Mouse (Mus musculus) forebrain, embryonic 13.5 days (tissue): ENCODE results near the gene Mex3a. TPM values are rescaled to one million over a fixed set of nuclear protein-coding genes. Genes with fewer than 3 reads are reported as not detected.
"Not testable (repeated sequence)": the region's sequence is repeated elsewhere in the genome, so short reads cannot be mapped to it uniquely, and the experiment has no call there.

Experiments
- ATAC-seq: fragments of 200-750 bp; cut with Nextera tagmentation; 2 replicates; pipeline ENCODE4 v1.8.0; 2017
- H3K27ac ChIP-seq: fragments of 300-500 bp; sonication (generic); 2 replicates; pipeline ENCODE4 v1.5.1; 2015; ENCODE audit warnings: inconsistent platforms, mild to moderate bottlenecking, moderate library complexity
- H3K27me3 ChIP-seq: fragments of 300-500 bp; sonication (generic); 2 replicates; pipeline ENCODE4 v1.6.1; 2015; ENCODE audit warnings: mild to moderate bottlenecking, inconsistent platforms
- H3K36me3 ChIP-seq: fragments of 300-500 bp; sonication (generic); 2 replicates; pipeline ENCODE4 v1.6.1; 2015; ENCODE audit warnings: mild to moderate bottlenecking, inconsistent platforms; ENCODE audit not compliant: poor library complexity, severe bottlenecking
- H3K4me1 ChIP-seq: fragments of 300-500 bp; sonication (generic); 2 replicates; pipeline ENCODE4 v1.6.1; 2015; ENCODE audit warnings: inconsistent platforms
- H3K4me2 ChIP-seq: fragments of 300-500 bp; sonication (generic); 2 replicates; pipeline ENCODE4 v1.6.1; 2015; ENCODE audit warnings: inconsistent platforms, mild to moderate bottlenecking, moderate library complexity
- H3K4me3 ChIP-seq: fragments of 300-500 bp; sonication (generic); 2 replicates; pipeline ENCODE4 v1.5.1; 2015; ENCODE audit warnings: mild to moderate bottlenecking, inconsistent platforms
- H3K9ac ChIP-seq: fragments of 300-500 bp; sonication (generic); 2 replicates; pipeline ENCODE4 v1.6.1; 2015; ENCODE audit warnings: mild to moderate bottlenecking, inconsistent platforms
- H3K9me3 ChIP-seq: fragments of 300-500 bp; sonication (generic); replicated peaks from 2 replicates; pipeline ENCODE4 v1.6.1; 2016; ENCODE audit warnings: inconsistent platforms
- WGBS: fragments of 180-500 bp; shearing (Covaris S2); methylation state at CpG from one replicate; pipeline ENCODE4 v1.1.7; 2015; 5-methylcytosine and 5-hydroxymethylcytosine counted together
- polyA plus RNA-seq: library from polyadenylated mRNA; unstranded; fragments of >200 nt; fragmentation: Nextera tagmentation; extraction: Ambion mirVana; gene quantifications from 2 replicates; pipeline ENCODE4 v1.2.1, GENCODE M21; 2015

Mex3a gene
- polyA plus RNA-seq, 1 experiment from 2014 or later, result 52.6 TPM

DNA sequence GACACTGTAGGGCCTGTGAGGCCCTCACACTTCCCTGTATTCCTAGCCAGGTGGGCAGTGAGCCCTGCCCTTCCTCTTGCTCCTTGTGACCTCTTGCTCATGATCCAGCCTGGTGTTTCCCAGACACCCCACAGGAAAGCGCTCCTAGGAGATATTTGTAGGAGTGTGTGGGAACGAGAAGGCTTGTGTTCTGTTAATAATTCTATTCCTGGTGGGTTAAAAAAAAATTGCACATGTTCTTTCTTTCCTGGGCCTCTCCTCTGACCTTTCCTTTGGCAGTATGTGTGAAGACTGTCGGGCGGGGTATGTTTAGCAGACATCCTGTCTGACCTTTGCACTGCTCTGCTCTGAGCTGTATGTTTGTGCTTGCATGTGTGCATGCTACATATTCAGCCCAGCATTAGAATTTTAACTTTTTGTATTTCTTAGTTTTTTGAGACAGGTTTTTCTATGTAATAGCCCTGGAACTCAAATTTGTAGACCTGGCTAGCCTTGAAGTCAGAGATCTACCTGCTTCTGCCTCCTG, 34.4 kb downstream of the Mex3a start:
- peaks cover 91% of the 10 kb centered on the region for H3K36me3 ChIP-seq
- H3K4me3 ChIP-seq, result no peak overlapping the region
- WGBS, result 97% methylated on average over 4 of the region's 4 CpGs
- H3K9me3 ChIP-seq, result no peaks in the 10 kb centered on the region
- ATAC-seq, result no peak
- H3K4me2 ChIP-seq, result no peak overlapping the region
- H3K9ac ChIP-seq, result no peak overlapping the region
- no peak overlapping the region for H3K27ac ChIP-seq
- H3K27me3 ChIP-seq, result no peaks in the 10 kb centered on the region
- H3K4me1 ChIP-seq, result 0 out of 2 replicates have a peak, but pooled peaks cover 3% of the 10 kb centered on the region

DNA sequence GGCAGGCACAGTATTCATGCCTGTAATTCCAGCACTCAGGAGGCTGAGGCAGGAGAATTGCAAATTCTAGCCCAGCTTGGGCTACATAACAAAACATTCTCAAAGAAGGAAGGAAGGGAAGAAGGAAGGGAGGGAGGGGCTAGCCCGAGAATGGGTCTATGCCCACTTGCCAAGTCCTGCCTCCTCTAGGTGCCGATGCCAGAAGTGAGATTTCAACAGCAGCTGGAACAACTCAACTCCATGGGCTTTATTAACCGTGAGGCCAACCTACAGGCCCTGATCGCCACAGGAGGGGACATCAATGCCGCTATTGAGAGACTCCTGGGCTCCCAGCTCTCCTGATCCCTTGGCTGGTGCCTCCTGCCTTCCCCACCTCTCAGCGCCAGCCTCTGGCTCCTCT, 35.7 kb downstream of the Mex3a start:
- H3K4me2 ChIP-seq, result no peak overlapping the region
- H3K27me3 ChIP-seq, result no peaks in the 10 kb centered on the region
- 96% methylated on average over 6 of the region's 6 CpGs for WGBS
- no peak for ATAC-seq
- H3K4me3 ChIP-seq, result no peak overlapping the region
- no peaks in the 10 kb centered on the region for H3K4me1 ChIP-seq
- H3K9ac ChIP-seq, result no peak overlapping the region
- H3K27ac ChIP-seq, result no peak overlapping the region
- H3K36me3 ChIP-seq, result peaks cover 78% of the 10 kb centered on the region
- no peaks in the 10 kb centered on the region for H3K9me3 ChIP-seq

GRCm38 (mm10) chr3:88568615-88569014, 36.4 kb downstream of the Mex3a start:
- H3K27ac ChIP-seq, result no peak overlapping the region
- H3K36me3 ChIP-seq, result peaks cover 71% of the 10 kb centered on the region
- H3K9me3 ChIP-seq, result no peaks in the 10 kb centered on the region
- H3K27me3 ChIP-seq, result no peaks in the 10 kb centered on the region
- H3K4me3 ChIP-seq, result no peak overlapping the region
- H3K9ac ChIP-seq, result no peak overlapping the region
- ATAC-seq, result no peak
- no peak overlapping the region for H3K4me2 ChIP-seq
- H3K4me1 ChIP-seq, result no peaks in the 10 kb centered on the region
- WGBS, result 96% methylated on average over 2 of the region's 2 CpGs

DNA sequence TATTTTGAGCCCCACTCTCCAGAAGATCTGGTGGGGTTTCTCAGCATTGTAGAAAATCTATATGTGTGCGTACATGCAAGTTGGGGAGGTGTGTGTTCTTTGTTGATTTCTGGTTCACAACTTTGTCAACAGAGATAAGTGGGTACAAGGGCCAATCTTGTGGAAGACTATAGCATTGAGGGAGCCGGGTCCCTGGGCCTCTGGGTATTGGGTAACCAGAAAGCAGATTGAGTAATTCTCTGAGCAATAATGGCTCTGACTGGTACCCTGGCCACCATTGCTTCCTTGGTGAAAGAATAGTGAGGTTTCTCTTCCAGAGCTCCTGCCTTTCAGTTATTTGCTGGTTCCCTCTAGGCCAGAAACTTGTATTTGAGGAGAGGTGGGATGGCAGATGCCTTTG, 36.9 kb downstream of the Mex3a start:
- H3K4me2 ChIP-seq, result no peak overlapping the region
- H3K9ac ChIP-seq, result no peak overlapping the region
- H3K27ac ChIP-seq, result no peak overlapping the region
- H3K4me1 ChIP-seq, result no peaks in the 10 kb centered on the region
- H3K27me3 ChIP-seq, result no peaks in the 10 kb centered on the region
- peaks cover 66% of the 10 kb centered on the region for H3K36me3 ChIP-seq
- no peak overlapping the region for H3K4me3 ChIP-seq
- 95% methylated on average over 2 of the region's 2 CpGs for WGBS
- H3K9me3 ChIP-seq, result no peaks in the 10 kb centered on the region
- ATAC-seq, result no peak

GRCm38 (mm10) chr3:88569694-88570093, 37.5 kb downstream of the Mex3a start:
- Histone ChIP-seq H3K9ac (no peak overlapping the region), H3K36me3 (peaks cover 60% of the 10 kb centered on the region), H3K27me3 (no peaks in the 10 kb centered on the region), H3K4me1 (no peaks in the 10 kb centered on the region), H3K4me2 (no peak overlapping the region), H3K9me3 (no peaks in the 10 kb centered on the region), H3K27ac (no peak overlapping the region), H3K4me3 (no peak overlapping the region)
- ATAC-seq, result no peak
- 95% methylated on average over 5 of the region's 5 CpGs for WGBS

GRCm38 (mm10) chr3:88570341-88570740, 38.1 kb downstream of the Mex3a start:
- Histone ChIP-seq H3K4me3 (no peak overlapping the region), H3K36me3 (peaks cover 53% of the 10 kb centered on the region), H3K27me3 (no peaks in the 10 kb centered on the region), H3K4me1 (no peaks in the 10 kb centered on the region), H3K9ac (no peak overlapping the region), H3K9me3 (no peaks in the 10 kb centered on the region), H3K4me2 (no peak overlapping the region), H3K27ac (no peak overlapping the region)
- 94% methylated on average over 10 of the region's 10 CpGs for WGBS
- ATAC-seq, result no peak

DNA sequence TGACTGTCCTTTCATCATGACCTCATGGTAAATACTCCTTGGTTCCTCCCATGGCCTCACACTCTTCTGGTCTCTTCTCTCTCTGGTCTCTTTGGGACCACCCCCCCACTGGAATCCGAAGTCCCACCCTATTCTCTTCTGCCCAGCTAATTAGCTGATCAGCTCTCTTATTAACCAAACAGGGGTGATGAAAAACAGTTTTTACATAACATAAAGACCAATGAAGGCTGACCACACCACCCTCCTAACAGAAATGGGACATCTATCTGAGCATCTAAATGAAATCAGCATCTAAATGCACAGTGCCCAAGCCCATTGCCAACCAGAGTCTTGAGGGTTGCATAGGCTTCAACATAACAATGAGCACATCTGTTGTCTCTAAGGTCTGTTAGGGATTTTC, 39.7 kb downstream of the Mex3a start:
- Histone ChIP-seq H3K4me2 (no peak overlapping the region), H3K4me3 (no peak overlapping the region), H3K27me3 (no peaks in the 10 kb centered on the region), H3K27ac (no peak overlapping the region), H3K4me1 (no peaks in the 10 kb centered on the region), H3K9ac (no peak overlapping the region), H3K9me3 (no peaks in the 10 kb centered on the region), H3K36me3 (peaks cover 38% of the 10 kb centered on the region)
- 81% methylated on average over 1 of the region's 1 CpGs for WGBS
- ATAC-seq, result no peak

DNA sequence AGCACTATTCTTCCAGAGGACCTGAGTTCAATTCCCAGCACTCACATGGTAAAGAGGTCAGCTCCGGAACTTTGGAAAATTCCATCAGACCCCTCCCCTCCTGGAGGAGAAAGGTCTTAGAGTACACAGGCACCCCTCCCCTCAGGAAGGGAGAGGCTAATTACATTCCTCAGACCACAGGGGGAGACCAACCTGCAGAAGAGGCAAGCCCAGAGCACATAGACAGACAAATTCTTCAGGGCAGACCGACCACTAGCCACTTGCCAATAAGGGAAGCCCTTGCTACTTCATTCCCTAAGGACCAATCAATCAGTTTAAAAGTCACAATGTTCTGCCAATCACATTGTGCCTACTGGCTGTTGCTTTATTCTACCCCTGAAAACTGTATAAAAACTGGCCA, 40.6 kb downstream of the Mex3a start:
- no peak for ATAC-seq
- Histone ChIP-seq H3K9ac (no peak overlapping the region), H3K4me1 (no peaks in the 10 kb centered on the region), H3K27me3 (no peaks in the 10 kb centered on the region), H3K36me3 (peaks cover 28% of the 10 kb centered on the region), H3K4me3 (no peak overlapping the region), H3K4me2 (no peak overlapping the region), H3K27ac (no peak overlapping the region), H3K9me3 (no peaks in the 10 kb centered on the region)
- 83% methylated on average over 2 of the region's 2 CpGs for WGBS

- Histone ChIP-seq H3K36me3 (peaks cover 19% of the 10 kb centered on the region), H3K9ac (no peak overlapping the region), H3K27ac (no peak overlapping the region), H3K27me3 (no peaks in the 10 kb centered on the region), H3K4me2 (no peak overlapping the region), H3K4me1 (no peaks in the 10 kb centered on the region), H3K9me3 (no peaks in the 10 kb centered on the region), H3K4me3 (no peak overlapping the region)
- 77% methylated on average over 2 of the region's 2 CpGs for WGBS
- no peak for ATAC-seq
These were observed 41.6 kb downstream of the Mex3a start for GRCm38 (mm10) chr3:88573810-88574209.

DNA sequence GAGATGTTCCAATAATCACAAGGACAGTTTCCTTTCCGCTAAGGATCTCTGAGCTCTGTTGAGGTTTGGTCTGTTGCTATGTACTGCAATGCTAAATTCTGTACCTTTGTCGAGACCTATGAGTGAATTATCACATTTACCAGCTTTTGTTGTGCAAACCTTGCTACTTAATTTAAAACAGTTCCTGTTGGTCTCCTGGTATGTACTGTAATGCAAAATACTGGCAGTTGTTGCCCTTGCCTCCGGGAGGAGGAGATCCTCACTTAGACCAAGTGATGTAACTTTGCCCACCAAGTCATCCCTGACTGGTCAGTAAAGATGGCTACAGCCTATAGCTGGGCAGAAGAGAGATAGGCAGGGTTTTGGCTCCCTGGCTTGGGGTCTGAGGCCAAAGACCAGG, 43.3 kb downstream of the Mex3a start, which contains the start of gene Ssr2:
Ssr2 (plus strand) TSS at position 337 of the 400 bp plus-strand sequence.
- 91% methylated on average over 3 of the region's 3 CpGs for WGBS
- H3K4me3 ChIP-seq, result no peak within 1 kb of the TSS
- H3K4me2 ChIP-seq, result no peak within 1 kb of the TSS
- no peak for ATAC-seq
- H3K9me3 ChIP-seq, result no peaks in the 10 kb centered on the region
- H3K4me1 ChIP-seq, result peaks cover 7% of the 10 kb centered on the region
- no peak within 1 kb of the TSS for H3K9ac ChIP-seq
- H3K36me3 ChIP-seq, result peaks cover 1% of the 10 kb centered on the region
- H3K27me3 ChIP-seq, result no peaks in the 10 kb centered on the region
- H3K27ac ChIP-seq, result no peak within 1 kb of the TSS

DNA sequence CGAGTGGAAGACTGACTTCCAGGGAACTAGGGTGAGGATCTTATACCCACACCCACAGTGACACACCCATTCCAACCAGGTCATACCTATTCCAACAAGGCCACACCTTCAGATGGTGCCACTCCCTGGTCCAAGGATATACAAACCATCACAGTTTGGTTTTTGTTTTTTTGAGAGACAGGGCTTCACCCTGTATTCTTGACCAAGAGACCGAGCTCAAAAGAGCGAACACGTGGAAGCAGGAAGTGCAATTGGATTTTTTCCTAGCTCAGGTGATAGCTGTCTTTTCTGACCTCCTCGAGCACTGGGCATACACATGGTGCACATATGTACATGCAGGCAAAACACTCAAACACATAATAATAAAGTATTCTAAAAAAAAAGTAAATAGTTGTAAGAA, 45.7 kb downstream of the Mex3a start:
- H3K36me3 ChIP-seq, result peaks cover 22% of the 10 kb centered on the region
- not testable (repeated sequence) for H3K4me3 ChIP-seq, H3K9ac ChIP-seq, H3K27ac ChIP-seq, H3K9me3 ChIP-seq, H3K4me2 ChIP-seq, H3K27me3 ChIP-seq, ATAC-seq
- peaks cover 13% of the 10 kb centered on the region for H3K4me1 ChIP-seq
- WGBS, result 86% methylated on average over 5 of the region's 5 CpGs

DNA sequence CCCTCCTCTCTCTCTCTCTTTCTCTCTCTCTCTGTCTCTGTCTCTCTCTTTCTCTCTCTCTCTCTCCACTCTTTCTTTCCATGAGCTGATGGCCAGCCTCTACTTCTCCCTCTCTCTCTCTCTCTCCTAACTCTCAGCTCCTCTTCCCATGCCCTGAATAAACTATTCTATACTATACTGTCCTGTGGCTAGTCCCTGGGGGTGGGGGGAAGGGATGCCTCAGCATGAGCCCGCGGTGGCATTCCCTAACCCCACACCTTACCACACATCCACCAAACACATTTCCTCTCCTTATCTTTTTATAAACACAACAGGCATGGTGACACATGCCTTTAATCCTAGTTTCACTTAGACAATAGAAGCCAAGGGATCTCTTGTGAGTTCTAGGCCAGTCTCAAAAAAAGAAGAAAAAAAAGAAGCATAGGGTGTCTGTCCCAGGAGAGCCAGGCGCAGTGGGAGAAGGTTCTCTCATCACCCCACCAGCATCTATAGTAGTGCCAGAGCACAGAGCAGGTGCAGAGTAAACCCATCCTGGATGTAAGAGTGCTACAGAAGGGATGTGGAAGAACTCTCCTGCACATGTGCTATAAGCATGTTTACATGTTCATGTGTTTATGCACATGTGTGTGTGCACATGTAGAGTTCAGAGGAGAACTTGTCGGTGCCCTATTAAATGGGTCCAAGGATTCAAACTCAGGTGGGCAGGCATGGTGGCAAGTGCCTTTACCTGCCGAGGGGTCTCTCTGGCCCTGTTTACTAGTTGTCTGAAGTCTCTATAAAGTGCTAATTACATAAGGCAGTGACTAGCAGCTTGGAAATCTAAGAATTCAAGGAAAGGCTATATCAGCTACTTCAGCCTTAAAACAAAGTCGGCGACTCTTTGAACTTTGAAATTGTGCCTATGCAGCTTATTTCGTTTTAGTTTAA, 46.6 kb downstream of the Mex3a start:
- peak; percentile 28; the same call in 1 of the 2 replicates for ATAC-seq
- 56% methylated on average over 8 of the region's 8 CpGs for WGBS
- H3K9ac ChIP-seq, result peak overlapping the region; percentile 93

More for the DNA sequence above, 46.6 kb downstream of the Mex3a start:
- Histone ChIP-seq H3K36me3 (peaks cover 31% of the 10 kb centered on the region), H3K4me3 (peak overlapping the region; percentile 98), H3K4me1 (peaks cover 13% of the 10 kb centered on the region), H3K4me2 (peak overlapping the region; percentile 95), H3K27ac (no peak overlapping the region), H3K27me3 (no peaks in the 10 kb centered on the region), H3K9me3 (no peaks in the 10 kb centered on the region)
